ENCODE assay signal across 31 mouse cellular contexts in genomic region chr13:41437390-41437789, GRCm38 (mm10). TPM values are rescaled to one million over a fixed set of nuclear protein-coding genes. Genes with fewer than 3 reads are reported as not detected.
DNase-seq lines count a peak whose midpoint lies in the region; ATAC-seq and TF ChIP-seq lines count a peak whose summit lies in the region.
"Had no signal": no experiment of that assay in that cellular context is flagged by ENCODE, and none has a peak within 500 bp of the region (broad histone marks: within the 10 kb centered on the region; RNA-seq: fewer than 3 reads in every experiment).

No protein-coding gene starts in this region.

- no peak overlapping the region for H3K27ac ChIP-seq in heart, embryonic 12.5 days (ENCODE audit: poor library complexity, severe bottlenecking)
- H3K27ac ChIP-seq in lung, embryonic 16.5 days (ENCODE audit: low read length) = peak overlapping the region; percentile 70
- no peak overlapping the region for H3K27ac ChIP-seq in midbrain, embryonic 16.5 days (ENCODE audit: low read length)
- no peak overlapping the region for H3K27ac ChIP-seq in stomach, postnatal 0 days (replicated peaks)
- H3K27ac ChIP-seq: embryonic facial prominence, embryonic 12.5 days; forebrain, embryonic 10.5 days; forebrain, embryonic 15.5 days; heart, embryonic 10.5 days; hindbrain, embryonic 14.5 days; liver, embryonic 12.5 days; neural tube, embryonic 12.5 days had no signal

- no peaks in the 10 kb centered on the region for H3K36me3 ChIP-seq in heart, embryonic 12.5 days
- no peaks in the 10 kb centered on the region for H3K36me3 ChIP-seq in lung, embryonic 16.5 days (ENCODE audit: control insufficient read depth, insufficient read depth, low read length)
- no peaks in the 10 kb centered on the region for H3K36me3 ChIP-seq in midbrain, embryonic 16.5 days (ENCODE audit: control insufficient read depth, insufficient read depth, low read length)
- H3K36me3 ChIP-seq in stomach, postnatal 0 days (ENCODE audit: control insufficient read depth, insufficient read depth, low read length) = no peaks in the 10 kb centered on the region
- H3K36me3 ChIP-seq: embryonic facial prominence, embryonic 12.5 days; forebrain, embryonic 10.5 days; forebrain, embryonic 15.5 days; heart, embryonic 10.5 days; liver, embryonic 12.5 days; neural tube, embryonic 12.5 days had no signal

- H3K4me3 ChIP-seq in heart, embryonic 12.5 days = no peak overlapping the region
- no peak overlapping the region for H3K4me3 ChIP-seq in lung, embryonic 16.5 days (ENCODE audit: low read length)
- no peak overlapping the region for H3K4me3 ChIP-seq in midbrain, embryonic 16.5 days (ENCODE audit: low read depth, low read length)
- no peak overlapping the region for H3K4me3 ChIP-seq in stomach, postnatal 0 days (ENCODE audit: low read depth, low read length)
- H3K4me3 ChIP-seq: embryonic facial prominence, embryonic 12.5 days; forebrain, embryonic 10.5 days; forebrain, embryonic 15.5 days; heart, embryonic 10.5 days; liver, embryonic 12.5 days; neural tube, embryonic 12.5 days had no signal

- H3K27me3 ChIP-seq in heart, embryonic 12.5 days (replicated peaks) = peaks cover 72% of the 10 kb centered on the region
- H3K27me3 ChIP-seq in lung, embryonic 16.5 days (ENCODE audit: control insufficient read depth, insufficient read depth, low read depth, low read length) = no peaks in the 10 kb centered on the region
- no peaks in the 10 kb centered on the region for H3K27me3 ChIP-seq in midbrain, embryonic 16.5 days (ENCODE audit: control insufficient read depth, insufficient read depth, low read depth, low read length)
- H3K27me3 ChIP-seq in stomach, postnatal 0 days (ENCODE audit: control insufficient read depth, insufficient read depth, low read length) = no peaks in the 10 kb centered on the region
- H3K27me3 ChIP-seq: embryonic facial prominence, embryonic 12.5 days; forebrain, embryonic 15.5 days; liver, embryonic 12.5 days; neural tube, embryonic 12.5 days had no signal

- TF ChIP-seq EP300 in stomach, postnatal 0 days (optimal IDR thresholded peaks at IDR 0.05) = no peak

- H3K9me3 ChIP-seq in heart, embryonic 12.5 days (replicated peaks) = peaks cover 6% of the 10 kb centered on the region; the same call in 1 of the 2 replicates
- H3K9me3 ChIP-seq in lung, embryonic 16.5 days (ENCODE audit: control insufficient read depth, low read length) = no peaks in the 10 kb centered on the region
- 0 out of 2 replicates have a peak, but pooled peaks cover 3% of the 10 kb centered on the region for H3K9me3 ChIP-seq in midbrain, embryonic 16.5 days (replicated peaks; ENCODE audit: control insufficient read depth, low read length, poor library complexity, severe bottlenecking)
- H3K9me3 ChIP-seq in stomach, postnatal 0 days (ENCODE audit: control insufficient read depth, low read length) = no peaks in the 10 kb centered on the region
- H3K9me3 ChIP-seq: embryonic facial prominence, embryonic 12.5 days; forebrain, embryonic 10.5 days; forebrain, embryonic 15.5 days; heart, embryonic 10.5 days; liver, embryonic 12.5 days; neural tube, embryonic 12.5 days had no signal

- peak; percentile 94 for DNase-seq in heart, adult 11 months
- DNase-seq in 416B (ENCODE audit: low read depth) = peak; percentile 42
- peak; percentile 26 to 38 for DNase-seq in lung, postnatal 4 days
- no peak for DNase-seq in stomach, postnatal 0 days (ENCODE audit: low spot score)
- no peak for DNase-seq in adrenal gland, adult (ENCODE audit: inconsistent age in 2 of 2, low spot score in 1 of 2)
- DNase-seq: adrenal gland, postnatal 10 days; B cell, adult 2 months; cerebellum, adult 11 months; cerebellum, adult 9-10 months; cerebellum, postnatal 36 days; embryo, embryonic 11 days; heart, postnatal 4 days; kidney, adult 9 months; layer of hippocampus, postnatal 36 days; left cerebral cortex, postnatal 4 days; midbrain, embryonic 14.5 days; right cerebral cortex, adult 18-20 months; spleen, adult 18-20 months; thymus, postnatal 4 days had no signal

- ATAC-seq in heart, embryonic 12.5 days (ENCODE audit: insufficient number of reproducible peaks, low FRiP score) = no peak
- ATAC-seq in lung, embryonic 16.5 days (ENCODE audit: low read depth) = no peak
- ATAC-seq in midbrain, embryonic 16.5 days = no peak
- no peak for ATAC-seq in stomach, postnatal 0 days (ENCODE audit: low FRiP score, low TSS enrichment)
- ATAC-seq: activated CD4-positive, CD25-positive, alpha-beta regulatory T cell, adult 4 months; forebrain, embryonic 15.5 days; intestine, postnatal 0 days; liver, embryonic 12.5 days had no signal

- H3K4me2 ChIP-seq in heart, embryonic 12.5 days = no peak overlapping the region
- H3K4me2 ChIP-seq in lung, embryonic 16.5 days (ENCODE audit: low read depth, low read length) = no peak overlapping the region
- H3K4me2 ChIP-seq in midbrain, embryonic 16.5 days (ENCODE audit: low read length) = no peak overlapping the region
- no peak overlapping the region for H3K4me2 ChIP-seq in stomach, postnatal 0 days (replicated peaks; ENCODE audit: low read depth)
- H3K4me2 ChIP-seq: embryonic facial prominence, embryonic 12.5 days; forebrain, embryonic 15.5 days; hindbrain, embryonic 14.5 days; liver, embryonic 12.5 days; neural tube, embryonic 12.5 days had no signal

- H3K9ac ChIP-seq in heart, embryonic 12.5 days = no peak overlapping the region
- no peak overlapping the region for H3K9ac ChIP-seq in lung, embryonic 16.5 days (ENCODE audit: low read length)
- H3K9ac ChIP-seq in midbrain, embryonic 16.5 days (ENCODE audit: low read depth, low read length) = no peak overlapping the region
- no peak overlapping the region for H3K9ac ChIP-seq in stomach, postnatal 0 days (ENCODE audit: low read length)
- H3K9ac ChIP-seq: embryonic facial prominence, embryonic 12.5 days; forebrain, embryonic 15.5 days; hindbrain, embryonic 14.5 days; liver, embryonic 12.5 days; neural tube, embryonic 12.5 days had no signal

- no peak for TF ChIP-seq CTCF in stomach, postnatal 0 days (IDR thresholded peaks at IDR 0.05; ENCODE audit: low read depth)

- WGBS in heart, embryonic 12.5 days = 78% methylated on average over 2 of the region's 2 CpGs
- 65% methylated on average over 2 of the region's 2 CpGs for WGBS in lung, embryonic 16.5 days
- WGBS in midbrain, embryonic 16.5 days = 94% methylated on average over 2 of the region's 2 CpGs
- WGBS in stomach, postnatal 0 days = 64% methylated on average over 2 of the region's 2 CpGs

- H3K4me1 ChIP-seq in heart, embryonic 12.5 days (replicated peaks) = no peaks in the 10 kb centered on the region
- peaks cover 14% of the 10 kb centered on the region for H3K4me1 ChIP-seq in lung, embryonic 16.5 days (replicated peaks; ENCODE audit: control insufficient read depth, insufficient read depth, low read length)
- peaks cover 2% of the 10 kb centered on the region; the same call in 1 of the 2 replicates for H3K4me1 ChIP-seq in midbrain, embryonic 16.5 days (ENCODE audit: control insufficient read depth, insufficient read depth, low read length)
- no peaks in the 10 kb centered on the region for H3K4me1 ChIP-seq in stomach, postnatal 0 days (replicated peaks; ENCODE audit: control insufficient read depth, insufficient read depth)
- H3K4me1 ChIP-seq: heart, embryonic 10.5 days; liver, embryonic 12.5 days had no signal

RNA-seq across cellular contexts. Expression of gene Nedd9, which starts 49.8 kb away (rescaled TPM):
- 19.0 and 19.8 TPM in 2 replicates for polyA plus RNA-seq in heart, embryonic 12.5 days (2016; fragmentation: Nextera tagmentation; extraction: Ambion mirVana)
- polyA plus RNA-seq in lung, embryonic 16.5 days (2015; fragmentation: Nextera tagmentation; extraction: Ambion mirVana) = 76.1 and 77.6 TPM in 2 replicates
- 10.9 and 12.8 TPM in 2 replicates for polyA plus RNA-seq in midbrain, embryonic 16.5 days (2015; fragmentation: Nextera tagmentation; extraction: Ambion mirVana)
- polyA plus RNA-seq in stomach, postnatal 0 days (2015; fragmentation: Nextera tagmentation; extraction: Ambion mirVana) = 17.1 and 20.3 TPM in 2 replicates

Comparison
In these comparisons a context has a peak if more than half of its experiments do, and no peak if none do; other contexts are left out.
1. DNase-seq: peak in heart, adult 11 months (single experiment), 416B (single experiment) and lung, postnatal 4 days (2 of 2); none in stomach, postnatal 0 days (single experiment) and adrenal gland, adult (0 of 2).